Mouse (Mus musculus) adrenal gland, postnatal 36 days (tissue): ENCODE data around the gene Cacng8. TPM values are rescaled to one million over a fixed set of nuclear protein-coding genes. Genes with fewer than 3 reads are reported as not detected.

Experiments
- DNase-seq, 2 experiments: peaks; one replicate each; pipeline ENCODE4 v3.0.0; 2021; ENCODE audit warnings: mixed read lengths in 1 of 2
- microRNA-seq: library from miRNA; unstranded; fragments of <30 nt; microRNA quantifications from one replicate; pipeline ENCODE4 v1.2.0, GENCODE M21; 2021
- total RNA-seq, 2 experiments: library from RNA; stranded (reverse); gene quantifications; 2 replicates each; pipeline ENCODE4 v1.2.3; 2021

Gene Cacng8
- total RNA-seq, 2 experiments from 2014 or later, result 2.0 to 5.1 TPM

DNA sequence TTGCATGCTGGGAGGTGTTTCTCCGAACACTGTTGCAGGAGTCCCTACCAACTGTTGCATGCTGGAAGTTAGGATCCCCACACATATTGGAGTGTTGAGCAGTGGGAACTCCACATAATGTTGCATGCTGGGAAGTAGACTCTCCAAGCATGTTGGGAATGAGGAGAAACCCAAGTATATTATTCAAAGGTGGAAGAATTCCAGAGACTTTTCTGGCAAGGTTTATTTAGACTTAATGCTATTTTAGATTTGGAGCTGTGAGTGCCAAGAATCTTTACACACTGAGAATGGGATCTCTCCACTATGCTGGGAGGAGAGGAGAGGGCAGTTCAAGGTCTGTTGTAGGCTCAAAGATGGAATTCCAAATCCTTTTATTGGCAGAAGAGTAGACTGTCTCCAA, 41.6 kb downstream of the Cacng8 start:
- DNase-seq, result no peak

DNA sequence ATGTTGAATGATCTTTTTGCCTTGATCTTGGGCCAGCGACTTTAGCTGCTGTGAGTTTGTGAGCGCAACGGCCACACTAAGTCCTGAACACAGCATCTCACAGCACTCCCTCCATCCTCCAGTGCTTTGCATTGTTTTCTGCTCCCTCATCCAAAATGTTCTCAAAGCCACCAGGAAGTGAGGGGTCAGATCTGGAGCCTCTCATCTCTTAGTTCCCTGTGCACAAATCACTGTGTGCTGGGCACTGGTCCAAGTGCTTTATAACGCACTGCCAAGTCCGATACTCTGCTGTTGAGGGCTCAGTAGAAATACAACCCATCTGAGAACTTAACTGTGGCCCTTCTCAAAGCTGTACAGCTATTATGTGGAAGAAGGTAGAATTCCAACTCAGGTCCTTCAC, 47.5 kb downstream of the Cacng8 start:
- DNase-seq, result peak; percentile 46 to 57

- DNase-seq, result no peak
Measured at GRCm38 (mm10) chr7:3439984-3440383, 49.5 kb downstream of the Cacng8 start.

DNA sequence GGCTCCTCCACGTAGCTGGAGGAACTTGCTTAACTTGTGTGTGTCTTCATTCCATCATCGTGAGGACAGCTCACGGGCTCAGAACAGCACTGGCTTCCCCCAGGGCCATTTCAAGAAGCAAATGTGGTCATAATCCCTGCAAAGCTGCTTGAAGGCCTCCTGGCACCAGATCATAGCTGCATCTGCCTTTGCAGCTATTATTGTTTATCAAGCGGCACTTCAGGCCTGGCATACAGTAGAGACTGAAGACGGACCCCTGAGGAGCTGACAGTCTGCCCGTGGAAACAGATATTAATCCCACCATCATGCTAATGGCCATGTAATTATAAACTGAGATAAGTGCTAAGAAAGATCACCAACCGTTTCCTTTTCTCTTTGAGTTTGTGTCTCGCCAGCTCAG, 50.0 kb downstream of the Cacng8 start:
- no peak for DNase-seq

GRCm38 (mm10) chr7:3442476-3443062, 52.1 kb downstream of the Cacng8 start:
- no peak for DNase-seq

DNA sequence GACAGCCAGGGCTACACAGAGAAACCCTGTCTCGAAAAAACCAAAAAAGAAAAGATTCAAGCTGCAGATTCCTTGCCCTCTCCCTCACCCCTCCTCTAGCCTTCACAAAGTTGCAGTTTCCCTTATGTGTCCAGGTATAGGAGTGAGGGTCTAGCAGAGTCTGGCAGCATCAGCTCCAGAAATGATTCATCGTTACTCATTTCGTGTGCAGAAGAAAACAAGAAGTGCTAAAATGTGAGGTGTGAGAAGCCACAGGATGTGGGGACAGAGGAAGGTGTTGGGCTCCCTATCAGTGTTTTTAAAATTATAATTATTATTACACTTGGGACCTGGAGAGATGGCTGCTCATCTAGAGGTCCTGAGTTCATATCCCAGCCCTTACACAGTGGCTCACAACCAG, 54.2 kb downstream of the Cacng8 start:
- no peak for DNase-seq

GRCm38 (mm10) chr7:3446584-3446983, 56.1 kb downstream of the Cacng8 start:
- no peak for DNase-seq

GRCm38 (mm10) chr7:3447026-3447425, 56.5 kb downstream of the Cacng8 start:
- DNase-seq, result peak; percentile 24 to 46

DNA sequence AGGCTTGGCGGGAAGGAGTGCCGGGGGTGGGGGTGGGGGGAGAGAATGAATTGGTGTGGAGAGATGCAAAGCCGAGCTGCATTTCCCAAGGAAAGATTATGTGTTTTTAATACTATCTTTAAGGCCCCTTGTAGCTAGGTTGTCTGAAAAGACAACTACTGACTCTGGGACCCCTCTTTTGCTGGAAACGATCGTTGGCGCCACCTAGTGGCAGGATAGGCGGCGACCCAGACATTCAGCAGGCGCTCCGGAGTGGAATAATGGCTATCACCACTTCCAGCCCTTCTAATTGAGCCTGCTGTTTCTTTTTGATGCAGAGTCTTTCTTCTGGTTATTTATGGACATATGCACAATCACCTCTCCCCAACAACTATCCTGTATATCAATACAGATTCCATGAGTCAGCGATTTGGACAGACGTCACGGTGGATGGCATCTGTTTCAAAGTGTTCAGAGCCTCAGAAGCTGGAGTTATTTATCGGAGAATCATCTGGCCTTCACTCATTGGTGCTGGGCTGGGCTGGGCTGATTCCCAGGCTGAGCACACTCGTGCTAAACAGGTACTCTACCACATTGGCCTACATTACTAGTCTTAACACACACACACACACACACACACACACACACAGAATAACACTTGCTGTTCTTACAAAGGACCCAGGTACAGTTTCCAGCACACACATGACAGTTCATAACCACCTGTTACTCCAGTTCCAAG, 58.4 kb downstream of the Cacng8 start:
- peak; percentile 85 to 87 for DNase-seq

- DNase-seq, result no peak
Measured at GRCm38 (mm10) chr7:3450671-3451070, 60.2 kb downstream of the Cacng8 start.

DNA sequence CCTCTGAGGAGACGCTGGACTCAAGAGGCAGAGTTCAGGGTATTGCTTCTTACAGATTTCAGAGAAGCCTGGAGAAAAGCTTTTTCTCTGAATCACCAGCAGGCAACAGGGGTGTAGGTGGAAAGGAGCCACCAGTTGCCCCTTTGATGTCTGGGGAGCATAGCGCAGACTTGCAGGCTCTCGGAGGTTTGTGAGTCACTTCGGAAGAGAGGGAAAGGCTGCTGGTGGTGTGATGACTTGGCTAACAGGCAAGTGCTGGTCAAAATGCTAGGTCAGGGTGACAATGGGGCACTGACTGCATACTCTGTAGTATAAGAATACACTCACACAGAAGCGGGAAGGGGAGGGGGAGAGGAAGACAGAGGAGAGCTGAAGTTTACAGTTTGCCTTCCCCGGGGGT, 60.7 kb downstream of the Cacng8 start:
- peak; percentile 57 to 58 for DNase-seq

DNA sequence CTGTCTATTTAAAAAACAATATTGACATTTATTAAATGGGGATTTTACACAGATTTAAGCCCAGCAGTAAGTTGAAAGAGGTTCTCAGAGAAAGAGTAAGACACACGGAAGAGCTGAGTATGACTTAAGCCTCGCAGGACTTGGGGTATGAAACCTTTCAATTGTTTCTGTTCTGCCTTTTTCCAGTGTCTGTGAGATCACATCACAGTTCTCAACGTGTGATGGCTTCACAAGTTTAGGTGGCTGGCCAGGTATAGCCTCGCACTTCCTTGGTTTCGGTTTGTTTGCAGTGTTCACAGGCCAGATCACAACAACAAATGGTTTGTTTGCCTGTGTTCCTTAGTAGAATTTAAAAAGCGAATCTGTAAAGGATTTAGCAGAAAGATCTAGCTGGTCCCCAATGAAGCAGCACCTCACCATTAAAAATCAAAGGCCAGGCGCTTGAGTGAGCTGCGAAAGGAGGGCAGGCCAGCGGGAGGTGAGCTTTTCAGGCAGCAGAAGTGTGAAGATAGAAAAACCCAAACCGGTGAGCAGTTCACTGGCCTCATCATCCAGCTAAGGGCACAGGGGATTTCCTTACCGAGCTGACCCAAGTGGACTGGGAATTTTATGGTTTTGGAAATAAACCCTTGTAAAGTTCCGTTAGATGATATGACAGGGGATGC, 62.5 kb downstream of the Cacng8 start:
- no peak for DNase-seq

DNA sequence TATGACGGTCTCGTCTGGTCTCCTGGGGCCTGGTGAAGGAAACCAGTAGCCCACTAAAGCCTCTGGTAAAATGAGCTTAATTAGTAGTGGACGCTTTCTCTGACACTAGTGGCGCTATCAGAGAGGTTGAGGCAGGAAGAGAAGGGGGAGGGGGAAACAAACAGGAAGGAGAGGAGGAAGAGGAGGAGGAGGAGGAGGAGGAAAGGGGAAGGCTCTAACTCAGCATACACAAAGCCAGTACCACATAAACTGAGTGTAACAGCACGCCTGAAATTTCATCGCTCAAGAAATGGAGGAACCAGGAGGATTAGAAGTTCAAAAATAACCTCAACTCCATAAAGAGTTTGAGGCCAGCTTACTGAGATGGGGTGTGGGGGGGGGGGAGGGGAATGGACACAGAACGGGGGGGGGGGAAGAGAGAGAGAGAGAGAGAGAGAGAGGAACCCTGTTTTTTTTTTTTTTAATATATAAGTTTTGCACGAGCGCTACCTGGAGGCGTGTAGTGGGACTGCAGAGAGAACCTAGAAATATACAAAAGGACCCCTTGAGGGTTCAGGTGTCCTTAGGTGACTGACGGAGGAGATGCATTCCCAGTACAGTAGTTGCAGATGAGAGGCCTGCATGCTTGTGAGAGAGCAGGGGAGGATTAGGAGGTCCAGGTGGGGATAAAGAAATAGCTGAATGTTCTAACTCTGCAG, 63.2 kb downstream of the Cacng8 start:
- DNase-seq, result no peak

DNA sequence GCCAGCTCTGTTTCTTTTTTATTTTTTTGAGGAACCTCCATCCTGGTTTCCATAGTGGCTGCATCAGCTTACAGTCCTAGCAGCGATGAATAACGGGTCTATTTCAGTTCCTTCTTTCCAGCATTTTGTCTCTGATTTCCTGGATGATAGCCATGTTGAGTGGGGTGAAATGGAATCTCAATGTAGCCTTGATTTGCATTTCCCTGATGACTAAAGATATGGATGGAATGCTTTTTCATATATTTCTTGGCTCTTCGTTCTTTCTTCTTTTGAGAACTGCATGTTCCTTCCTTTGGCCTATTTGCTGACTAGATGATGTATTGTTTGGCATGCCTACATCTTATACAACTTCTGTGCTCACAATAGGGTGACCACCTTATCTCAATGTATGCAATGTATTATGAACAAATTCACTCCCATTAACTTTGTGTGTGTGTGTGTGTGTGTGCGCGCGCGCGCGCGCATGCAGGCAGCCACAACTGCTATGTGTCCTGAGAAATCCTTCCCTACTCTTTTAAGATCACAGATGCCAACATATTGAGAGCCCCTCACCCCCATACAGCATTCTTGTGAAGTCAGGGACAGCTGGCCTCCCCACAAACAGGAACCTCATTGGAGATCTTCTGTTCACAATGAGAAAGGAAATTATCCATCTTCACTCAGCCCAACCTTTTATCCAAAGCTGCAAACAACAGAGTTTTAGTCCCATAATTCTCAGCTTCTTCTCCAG, 66.8 kb downstream of the Cacng8 start:
- DNase-seq, result no peak

GRCm38 (mm10) chr7:3457841-3458217, 67.3 kb downstream of the Cacng8 start:
- DNase-seq, result peak; percentile 70 to 73

- DNase-seq, result no peak
Measured at GRCm38 (mm10) chr7:3460261-3460660, 69.8 kb downstream of the Cacng8 start.

GRCm38 (mm10) chr7:3463306-3463705, 72.8 kb downstream of the Cacng8 start:
- no peak for DNase-seq

Small RNAs within 50 kb of the gene (microRNA-seq; reads per million reads assigned to microRNA genes)
- 16.4 reads per million, percentile 31 among the genes with 10 or more reads in this experiment for gene Gm23450

Other genes starting within 250 kb of the Cacng8 start
- not detected for gene AU018091, start 221.5 kb upstream of the Cacng8 start, total RNA-seq
- gene Nlrp12, start 140.9 kb upstream of the Cacng8 start, total RNA-seq, result under 1 TPM in 1 of 2 experiments, not detected in 1; 0.07 TPM
- gene Myadm, start 101.6 kb upstream of the Cacng8 start, total RNA-seq, result 10 to 100 TPM; 67.8 to 81.2 TPM
- under 1 TPM; 0.56 to 0.89 TPM for gene Prkcg, start 101.5 kb upstream of the Cacng8 start, total RNA-seq
- gene Cacng7, start 57.7 kb upstream of the Cacng8 start, total RNA-seq, result 1 to 10 TPM; 7.0 to 8.0 TPM
- not detected for gene Cacng6, start 33.5 kb downstream of the Cacng8 start, total RNA-seq
- gene Tarm1, start 111.9 kb downstream of the Cacng8 start, total RNA-seq, result 1 to 10 TPM; 1.2 to 1.8 TPM
- gene Oscar, start 225.5 kb downstream of the Cacng8 start, total RNA-seq, result not detected
- 100 to 1,000 TPM; 710 to 713 TPM for gene Ndufa3, start 226.7 kb downstream of the Cacng8 start, total RNA-seq
- gene Tfpt, start 239.2 kb downstream of the Cacng8 start, total RNA-seq, result 10 to 100 TPM; 26.3 to 29.6 TPM
- gene Prpf31, start 239.3 kb downstream of the Cacng8 start, total RNA-seq, result 10 to 100 TPM; 44.8 to 49.5 TPM